Mouse (Mus musculus) bone marrow macrophage, adult 2 months (primary cell): ENCODE measurements around the gene Tmem140. TPM values are rescaled to one million over a fixed set of nuclear protein-coding genes. Genes with fewer than 3 reads are reported as not detected.

Source experiments
- H3K27ac ChIP-seq: 2 replicates; pipeline ENCODE4 v1.5.1; 2012; ENCODE audit warnings: low read depth, low read length; ENCODE audit not compliant: insufficient read depth
- H3K4me1 ChIP-seq: 2 replicates; pipeline ENCODE4 v1.6.1; 2012; ENCODE audit warnings: low read length; ENCODE audit not compliant: control insufficient read depth, insufficient read depth
- H3K4me3 ChIP-seq: 2 replicates; pipeline ENCODE4 v1.5.1; 2012; ENCODE audit warnings: mild to moderate bottlenecking, low read length, moderate library complexity; ENCODE audit not compliant: insufficient read depth
- CTCF ChIP-seq: IDR thresholded peaks from 2 replicates; pipeline ENCODE4 v1.5.1; 2012; ENCODE audit warnings: low read depth, mild to moderate bottlenecking, low read length, moderate library complexity
- POLR2A ChIP-seq: IDR thresholded peaks from 2 replicates; pipeline ENCODE4 v1.6.1; 2012; ENCODE audit warnings: mild to moderate bottlenecking, low read depth, low read length, borderline replicate concordance
- polyA plus RNA-seq: library from polyadenylated mRNA; stranded (reverse); fragments of >200 nt; gene quantifications from 2 replicates; pipeline ENCODE4 v1.2.4, GENCODE M21; 2012; ENCODE audit not compliant: missing spikeins, insufficient read depth, insufficient read length

Tmem140 gene
- polyA plus RNA-seq, 1 experiment, result 74.9 TPM

DNA sequence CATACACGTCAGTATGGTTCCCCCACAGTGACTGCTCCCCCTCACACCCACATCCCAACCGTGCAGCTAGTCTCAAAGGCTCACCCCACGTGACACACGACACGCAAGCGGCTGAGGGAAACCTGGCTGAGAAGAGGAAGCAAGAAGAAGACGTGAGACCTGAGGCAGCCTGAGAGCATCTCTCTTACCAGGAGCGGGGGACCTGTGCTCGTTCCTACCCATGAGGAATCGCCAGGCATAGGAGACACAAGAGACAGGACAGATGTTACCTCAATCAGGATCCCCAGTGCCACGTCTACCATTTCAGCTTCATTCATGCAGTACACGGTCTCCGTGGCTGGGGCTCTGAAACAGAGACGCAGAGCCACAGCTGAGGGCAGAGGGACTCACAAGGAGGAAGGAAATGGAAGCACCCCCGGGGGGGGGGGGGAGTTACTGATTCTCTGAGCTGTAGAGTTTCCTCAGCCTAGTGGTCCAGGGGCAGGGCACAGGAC is 12.4 kb downstream of the Tmem140 start:
- H3K27ac ChIP-seq, result peak overlapping the region; percentile 65
- TF ChIP-seq CTCF (no peak), POLR2A (no peak)
- H3K4me3 ChIP-seq, result peak overlapping the region; percentile 44
- H3K4me1 ChIP-seq, result peaks cover 55% of the 10 kb centered on the region

DNA sequence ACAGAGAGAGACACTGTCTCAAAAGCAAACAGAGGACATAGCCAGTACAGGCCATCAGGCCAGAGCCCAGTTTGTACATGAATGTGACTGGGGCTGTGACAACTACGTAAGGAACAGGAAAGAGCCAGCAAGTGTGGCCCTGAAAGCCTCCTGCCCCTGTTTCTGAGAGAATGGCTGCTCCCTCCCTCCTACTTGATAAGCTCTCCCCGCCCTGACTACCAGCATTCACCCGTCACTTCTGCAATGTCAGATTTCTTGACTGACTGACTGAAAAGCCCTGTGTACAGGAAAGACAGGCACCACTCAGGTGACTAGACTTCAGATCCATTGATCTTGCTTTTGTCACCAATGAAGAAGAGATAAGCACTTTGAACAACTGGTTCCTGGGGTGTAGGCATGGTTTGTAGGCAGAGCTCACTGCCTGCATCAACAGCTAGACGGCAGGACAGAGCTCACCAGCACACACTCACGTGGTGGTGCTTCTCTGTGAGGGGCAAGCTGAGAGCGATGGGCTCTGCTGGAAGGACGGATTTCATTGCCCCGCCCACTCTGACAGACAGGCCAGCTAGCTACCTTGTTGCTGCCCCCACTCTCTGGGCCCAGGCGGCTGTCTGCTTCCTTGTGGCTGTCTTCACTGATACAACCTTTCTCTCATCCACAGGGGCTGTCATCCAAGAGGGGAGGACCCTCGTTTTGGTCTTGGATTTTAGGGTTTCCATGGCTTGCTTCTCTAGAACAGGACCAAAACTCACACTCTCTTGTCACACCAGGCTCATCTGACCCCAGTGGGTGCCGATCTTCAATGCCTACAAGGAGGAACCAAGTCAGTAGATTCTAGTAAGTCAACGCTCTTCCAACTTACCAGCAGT is 13.3 kb downstream of the Tmem140 start:
- Histone ChIP-seq H3K27ac (peak overlapping the region; percentile 65), H3K4me1 (peaks cover 46% of the 10 kb centered on the region), H3K4me3 (0 out of 2 replicates have a peak overlapping the region, but pooled peaks have one; percentile 44)
- no peak for TF ChIP-seq POLR2A
- no peak for TF ChIP-seq CTCF

DNA sequence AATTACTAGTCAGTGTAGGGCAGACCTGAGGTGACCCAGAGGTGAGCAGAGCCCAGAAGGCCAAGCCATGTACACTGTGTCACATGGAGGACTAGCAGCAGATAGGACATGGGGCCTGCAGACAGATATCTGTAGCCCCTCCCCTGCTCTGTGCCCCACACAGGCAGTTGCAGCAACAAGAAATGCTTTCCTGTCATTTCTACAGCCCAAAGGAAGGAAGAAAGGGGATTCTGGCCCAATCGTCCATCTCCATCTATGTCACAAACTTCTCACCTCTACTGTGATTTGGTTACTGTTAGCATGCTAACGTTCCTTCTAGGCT is 13.8 kb downstream of the Tmem140 start:
- Histone ChIP-seq H3K27ac (peak overlapping the region; percentile 65), H3K4me3 (peak overlapping the region; percentile 63), H3K4me1 (peaks cover 45% of the 10 kb centered on the region)
- no peak for TF ChIP-seq CTCF
- no peak for TF ChIP-seq POLR2A

DNA sequence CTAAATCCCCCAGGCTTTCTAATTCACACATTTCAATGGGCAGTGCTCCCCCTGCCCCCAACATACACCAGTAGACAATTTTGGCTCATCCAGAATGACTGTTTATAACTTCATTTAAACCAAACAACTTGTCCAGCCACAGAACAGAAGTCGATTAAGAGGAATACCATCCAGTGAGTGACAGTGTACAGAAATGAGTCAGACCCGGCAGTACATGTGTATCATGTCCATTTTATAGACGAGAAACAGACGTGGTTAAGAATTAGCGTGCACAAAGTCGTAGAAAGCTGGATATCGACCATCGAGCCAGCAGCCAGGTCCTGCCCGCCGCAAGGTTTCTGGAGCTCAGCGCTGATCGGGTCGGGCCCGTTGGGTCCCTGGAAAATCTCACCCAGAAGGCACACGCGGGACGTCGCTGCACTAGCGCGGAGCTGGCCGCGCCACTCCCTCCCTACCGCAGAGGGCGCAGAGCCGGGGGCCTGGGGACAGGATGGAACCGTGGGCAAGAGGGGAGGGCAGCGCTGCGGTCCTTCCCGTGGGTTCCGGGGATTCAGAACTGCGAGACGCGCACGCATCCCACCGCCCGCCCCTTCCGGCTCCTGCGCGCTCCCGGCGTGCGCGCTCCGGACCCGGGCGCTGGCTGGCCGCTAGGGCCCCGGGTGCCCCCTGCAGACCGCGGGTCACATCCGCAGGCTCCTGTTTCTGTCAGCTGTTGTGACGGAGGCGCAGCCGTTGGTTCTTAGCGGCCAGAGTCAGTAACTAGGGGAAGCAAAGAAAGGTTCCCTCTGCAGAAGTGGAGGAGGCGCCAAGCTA is 14.8 kb downstream of the Tmem140 start, which contains the start of gene Cyren:
Gene Cyren, minus strand, starts transcription at position 552 of the 813 bp plus-strand sequence.
- H3K27ac ChIP-seq, result peak within 1 kb of the TSS; percentile 65
- TF ChIP-seq CTCF, result no peak
- TF ChIP-seq POLR2A, result peak; percentile 21; the same call in 1 of the 2 replicates
- peak within 1 kb of the TSS; percentile 63 for H3K4me3 ChIP-seq
- peaks cover 37% of the 10 kb centered on the region for H3K4me1 ChIP-seq

DNA sequence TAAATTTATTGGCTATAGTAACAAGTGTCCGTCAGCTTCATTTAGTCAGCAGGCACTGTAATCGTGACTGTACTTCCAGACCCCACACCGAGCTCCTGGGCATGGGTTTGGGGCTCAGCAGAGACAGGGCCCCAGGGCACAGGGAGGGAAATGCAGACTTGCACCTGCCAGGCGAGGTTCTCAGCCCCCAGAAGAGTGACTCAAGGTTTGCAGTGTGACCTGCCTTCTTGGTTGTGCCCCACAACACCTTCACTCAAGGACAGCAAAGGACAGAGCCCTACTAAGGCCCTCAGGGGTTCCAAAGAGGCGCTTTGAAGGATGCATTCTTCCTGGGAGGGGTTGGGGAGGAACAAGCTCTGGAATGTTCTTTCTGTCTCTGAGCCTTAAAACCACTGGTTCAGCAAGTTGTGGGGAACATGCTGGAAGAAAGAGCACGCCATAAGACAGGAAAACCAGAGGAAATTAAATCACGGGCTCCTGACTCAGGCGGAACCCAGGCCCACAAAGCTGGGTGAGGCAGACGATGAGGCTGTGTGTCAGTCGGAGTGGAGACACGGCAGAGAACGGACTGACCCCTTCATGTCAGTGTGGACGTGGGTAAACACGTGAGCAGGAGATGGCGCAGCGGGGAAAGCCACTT is 16.3 kb downstream of the Tmem140 start:
- H3K4me1 ChIP-seq, result peaks cover 28% of the 10 kb centered on the region
- no peak overlapping the region for H3K4me3 ChIP-seq
- H3K27ac ChIP-seq, result peak overlapping the region; percentile 52
- TF ChIP-seq POLR2A, result no peak
- TF ChIP-seq CTCF, result no peak

DNA sequence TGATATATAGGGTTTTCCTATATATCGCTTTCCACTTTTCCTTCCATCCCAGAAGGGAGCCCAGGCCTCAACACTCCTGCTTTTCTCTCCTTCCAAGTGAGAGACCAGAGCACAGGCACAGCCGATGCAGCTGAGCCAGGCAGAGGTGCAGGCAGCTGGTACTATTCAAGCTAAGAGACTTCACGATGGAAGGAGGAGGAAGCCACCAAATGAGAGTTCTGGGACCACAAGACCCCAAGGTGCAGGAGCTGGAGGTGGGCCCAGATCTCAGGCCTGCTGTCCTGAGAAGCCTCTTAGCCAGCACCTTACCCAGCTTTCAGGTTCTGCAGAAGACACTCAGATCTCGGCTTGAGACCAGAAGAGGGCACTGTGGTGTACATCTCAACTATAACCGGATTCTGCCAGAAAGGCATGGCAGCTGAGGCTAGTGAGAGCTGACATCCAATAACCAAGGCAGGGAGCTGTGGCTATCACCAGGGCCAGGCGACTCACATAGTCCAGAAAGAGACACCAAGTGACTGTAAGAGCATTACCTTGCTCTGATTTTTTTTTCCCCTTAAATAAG is 17.0 kb downstream of the Tmem140 start:
- TF ChIP-seq POLR2A (no peak), CTCF (peak; percentile 41)
- Histone ChIP-seq H3K4me1 (peaks cover 20% of the 10 kb centered on the region), H3K4me3 (no peak overlapping the region), H3K27ac (peak overlapping the region; percentile 46)

DNA sequence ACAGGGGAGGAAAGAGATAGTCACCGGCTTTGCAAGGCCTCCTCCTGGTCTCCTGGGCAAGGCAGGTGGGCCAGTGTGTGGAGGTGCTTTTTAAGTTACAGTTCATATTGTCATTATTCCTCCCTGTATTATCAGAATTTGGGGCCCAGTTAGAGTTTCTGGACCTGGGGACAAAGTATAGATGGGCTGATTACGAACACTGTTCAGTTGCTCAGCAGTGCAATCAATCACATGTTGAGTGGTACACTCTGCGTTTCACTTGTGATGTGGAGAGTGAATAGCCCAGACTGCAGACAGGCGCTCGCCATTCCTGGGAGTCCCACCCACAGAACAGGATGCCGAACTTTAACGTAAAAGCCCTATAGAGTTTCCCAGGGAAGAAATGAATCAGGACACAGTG is 21.8 kb downstream of the Tmem140 start:
- Histone ChIP-seq H3K4me3 (no peak overlapping the region), H3K4me1 (no peaks in the 10 kb centered on the region), H3K27ac (no peak overlapping the region)
- no peak for TF ChIP-seq CTCF
- no peak for TF ChIP-seq POLR2A

DNA sequence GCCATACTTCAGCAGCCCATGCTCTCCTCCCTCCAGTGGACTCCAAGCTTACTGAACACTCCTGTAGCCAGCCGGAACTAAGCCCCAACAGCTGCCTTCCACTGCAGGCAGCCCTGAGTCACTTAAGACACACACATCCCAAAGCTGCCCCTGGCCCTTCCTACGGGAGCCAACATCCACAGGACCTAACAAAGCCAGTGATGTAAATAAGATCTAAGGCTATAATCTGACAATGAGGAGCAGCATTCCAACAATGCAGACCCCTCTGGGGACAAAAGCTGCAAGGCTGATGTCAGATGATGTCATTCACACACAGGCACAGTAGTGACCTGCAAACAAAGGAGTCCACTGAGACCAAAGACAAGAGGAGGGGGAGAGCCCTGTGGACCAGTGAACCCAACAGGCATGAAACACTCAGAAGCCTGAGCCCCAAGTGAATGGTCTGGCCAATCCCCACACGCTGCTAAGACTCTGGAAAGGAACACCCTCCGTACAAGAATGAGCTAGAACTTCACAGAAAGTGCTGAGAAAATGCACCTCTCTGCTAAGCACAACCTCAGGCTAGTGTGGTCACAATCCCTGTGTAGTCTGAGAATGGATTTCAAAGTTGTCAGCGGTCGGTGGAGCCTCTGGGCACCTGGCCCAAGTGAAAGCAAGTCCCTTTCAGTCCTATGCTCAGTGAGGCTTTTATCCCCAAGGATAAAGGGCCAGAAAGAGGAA is 24.3 kb downstream of the Tmem140 start:
- TF ChIP-seq POLR2A (no peak), CTCF (no peak)
- Histone ChIP-seq H3K4me3 (no peak overlapping the region), H3K4me1 (no peaks in the 10 kb centered on the region), H3K27ac (no peak overlapping the region)

DNA sequence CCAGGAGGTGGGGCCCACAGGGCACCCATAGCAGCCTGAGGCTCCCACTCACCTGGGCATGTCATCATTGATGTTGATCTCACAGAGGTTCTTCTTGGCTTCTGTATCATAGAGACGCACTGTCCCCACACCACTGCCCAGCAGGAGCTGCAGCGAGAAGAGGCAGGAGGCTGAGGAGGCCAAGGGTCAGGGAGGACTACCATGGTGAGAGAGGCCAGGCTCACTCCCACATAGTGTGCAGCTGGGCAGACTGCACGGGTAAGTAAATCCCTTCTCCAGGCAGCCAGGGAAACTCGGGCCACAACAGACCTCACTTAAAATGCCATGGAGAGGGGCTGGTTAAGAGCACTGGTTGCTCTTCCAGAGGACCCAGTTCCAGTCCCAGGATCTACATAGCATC is 26.2 kb downstream of the Tmem140 start:
- H3K27ac ChIP-seq, result no peak overlapping the region
- no peak overlapping the region for H3K4me3 ChIP-seq
- no peaks in the 10 kb centered on the region for H3K4me1 ChIP-seq
- TF ChIP-seq POLR2A (no peak), CTCF (no peak)
